Mouse (Mus musculus): ENCODE measurements around the gene Clcnka.

Gene Clcnka

GRCm38 (mm10) chr4:141389366-141390150 lies 9.0 kb downstream of the Clcnka start:
- in situ Hi-C loops (cut with MboI; ENCODE audit: low pct_unique_long_range_greater_than_20kb in 1 of 2, low sequenced_read_pairs in 2 of 2, unreplicated experiment in 1 of 2) = loop anchor here in 1 of 2 experiments (5.0 kb wide), 1 partner anchor 93 kb away; no protein-coding TSS in a partner anchor

- in situ Hi-C loops (cut with MboI; ENCODE audit: low pct_unique_long_range_greater_than_20kb in 1 of 2, low sequenced_read_pairs in 2 of 2, unreplicated experiment in 1 of 2) = no loop called here
Observed at GRCm38 (mm10) chr4:141387933-141388332, 10.6 kb downstream of the Clcnka start.

GRCm38 (mm10) chr4:141387093-141387784 lies 11.3 kb downstream of the Clcnka start:
- in situ Hi-C loops (cut with MboI; ENCODE audit: low pct_unique_long_range_greater_than_20kb in 1 of 2, low sequenced_read_pairs in 2 of 2, unreplicated experiment in 1 of 2) = no loop called here

GRCm38 (mm10) chr4:141386150-141386549 lies 12.4 kb downstream of the Clcnka start:
- in situ Hi-C loops (cut with MboI; ENCODE audit: low pct_unique_long_range_greater_than_20kb in 1 of 2, low sequenced_read_pairs in 2 of 2, unreplicated experiment in 1 of 2) = no loop called here

- in situ Hi-C loops (cut with MboI; ENCODE audit: low pct_unique_long_range_greater_than_20kb in 1 of 2, low sequenced_read_pairs in 2 of 2, unreplicated experiment in 1 of 2) = no loop called here
Observed at GRCm38 (mm10) chr4:141385275-141385674, 13.2 kb downstream of the Clcnka start.

- in situ Hi-C loops (cut with MboI; ENCODE audit: low pct_unique_long_range_greater_than_20kb in 1 of 2, low sequenced_read_pairs in 2 of 2, unreplicated experiment in 1 of 2) = no loop called here
Observed at GRCm38 (mm10) chr4:141382406-141382805, 16.1 kb downstream of the Clcnka start.

- in situ Hi-C loops (cut with MboI; ENCODE audit: low pct_unique_long_range_greater_than_20kb in 1 of 2, low sequenced_read_pairs in 2 of 2, unreplicated experiment in 1 of 2) = no loop called here
Observed at GRCm38 (mm10) chr4:141379674-141380073, 18.9 kb downstream of the Clcnka start.

GRCm38 (mm10) chr4:141372426-141372825 lies 26.1 kb downstream of the Clcnka start:
- in situ Hi-C loops (cut with MboI; ENCODE audit: low pct_unique_long_range_greater_than_20kb in 1 of 2, low sequenced_read_pairs in 2 of 2, unreplicated experiment in 1 of 2) = no loop called here

- in situ Hi-C loops (cut with MboI; ENCODE audit: low pct_unique_long_range_greater_than_20kb in 1 of 2, low sequenced_read_pairs in 2 of 2, unreplicated experiment in 1 of 2) = no loop called here
Observed at GRCm38 (mm10) chr4:141367997-141368791, 30.3 kb downstream of the Clcnka start, which contains the start of gene Fam131c. Gene Fam131c, plus strand, starts transcription at chr4:141368220.

GRCm38 (mm10) chr4:141365876-141366275 lies 32.6 kb downstream of the Clcnka start:
- in situ Hi-C loops (cut with MboI; ENCODE audit: low pct_unique_long_range_greater_than_20kb in 1 of 2, low sequenced_read_pairs in 2 of 2, unreplicated experiment in 1 of 2) = no loop called here

- in situ Hi-C loops (cut with MboI; ENCODE audit: low pct_unique_long_range_greater_than_20kb in 1 of 2, low sequenced_read_pairs in 2 of 2, unreplicated experiment in 1 of 2) = no loop called here
Observed at GRCm38 (mm10) chr4:141365126-141365525, 33.4 kb downstream of the Clcnka start.

- in situ Hi-C loops (cut with MboI; ENCODE audit: low pct_unique_long_range_greater_than_20kb in 1 of 2, low sequenced_read_pairs in 2 of 2, unreplicated experiment in 1 of 2) = loop anchor here (5.0 kb wide), 3 partner anchors 41 to 106 kb away; no protein-coding TSS in a partner anchor
Observed at GRCm38 (mm10) chr4:141362937-141363548, 35.5 kb downstream of the Clcnka start.

- in situ Hi-C loops (cut with MboI; ENCODE audit: low pct_unique_long_range_greater_than_20kb in 1 of 2, low sequenced_read_pairs in 2 of 2, unreplicated experiment in 1 of 2) = loop anchor here (5.0 kb wide), 3 partner anchors 39 to 104 kb away; no protein-coding TSS in a partner anchor
Observed at GRCm38 (mm10) chr4:141360846-141361245, 37.7 kb downstream of the Clcnka start.

- in situ Hi-C loops (cut with MboI; ENCODE audit: low pct_unique_long_range_greater_than_20kb in 1 of 2, low sequenced_read_pairs in 2 of 2, unreplicated experiment in 1 of 2) = no loop called here
Observed at GRCm38 (mm10) chr4:141359222-141359621, 39.3 kb downstream of the Clcnka start.

- in situ Hi-C loops (cut with MboI; ENCODE audit: low pct_unique_long_range_greater_than_20kb in 1 of 2, low sequenced_read_pairs in 2 of 2, unreplicated experiment in 1 of 2) = no loop called here
Observed at GRCm38 (mm10) chr4:141357811-141358210, 40.7 kb downstream of the Clcnka start.

GRCm38 (mm10) chr4:141353868-141354267 lies 44.7 kb downstream of the Clcnka start:
- in situ Hi-C loops (cut with MboI; ENCODE audit: low pct_unique_long_range_greater_than_20kb in 1 of 2, low sequenced_read_pairs in 2 of 2, unreplicated experiment in 1 of 2) = no loop called here

GRCm38 (mm10) chr4:141352986-141353385 lies 45.5 kb downstream of the Clcnka start:
- in situ Hi-C loops (cut with MboI; ENCODE audit: low pct_unique_long_range_greater_than_20kb in 1 of 2, low sequenced_read_pairs in 2 of 2, unreplicated experiment in 1 of 2) = no loop called here

- in situ Hi-C loops (cut with MboI; ENCODE audit: low pct_unique_long_range_greater_than_20kb in 1 of 2, low sequenced_read_pairs in 2 of 2, unreplicated experiment in 1 of 2) = no loop called here
Observed at GRCm38 (mm10) chr4:141351972-141352371, 46.6 kb downstream of the Clcnka start.
